Mouse (Mus musculus): ENCODE measurements around the gene Mthfd1l. TPM values are rescaled to one million over a fixed set of nuclear protein-coding genes. Genes with fewer than 3 reads are reported as not detected.

The Mthfd1l gene
- total and polyA plus RNA-seq, 3 experiments: 84.0 to 94.8 (median 90.3) TPM

- H3K4me1 ChIP-seq (ENCODE audit: control insufficient read depth in 1 of 2, insufficient read depth in 2 of 2): no peaks in the 10 kb centered on the region
- peaks cover 0 to 5% of the 10 kb centered on the region in 2 experiments for H3K36me3 ChIP-seq (replicated peaks in 1 of 2; ENCODE audit: control insufficient read depth in 1 of 2, insufficient read depth in 1 of 2, low read length in 1 of 2)
- dilution Hi-C loops (cut with MboI; ENCODE audit: extremely low pct_ligation_motif_present, extremely low pct_unique_long_range_greater_than_20kb, low sequenced_read_pairs): no loop called here
- TF ChIP-seq CTCF (conservative IDR thresholded peaks at IDR 0.05 in 1 of 2, IDR thresholded peaks at IDR 0.05 in 1 of 2; ENCODE audit: low read depth in 2 of 2, low read length in 2 of 2) (peak; percentile 19 to 40; a peak in 3 of 4 replicates), MAFK (IDR thresholded peaks at IDR 0.05; ENCODE audit: insufficient replicate concordance, low read length) (no peak), RAD21 (IDR thresholded peaks at IDR 0.05; ENCODE audit: low read depth, low read length) (peak; percentile 20), RCOR1 (conservative IDR thresholded peaks at IDR 0.05; ENCODE audit: low read depth, low read length) (no peak), ZKSCAN1 (IDR thresholded peaks at IDR 0.05; ENCODE audit: borderline replicate concordance, low read depth, low read length) (no peak), MAZ (IDR thresholded peaks at IDR 0.05; ENCODE audit: low read depth, low read length) (no peak)
- H3K27ac ChIP-seq (ENCODE audit: insufficient read depth, low read depth): no peak overlapping the region
- H3K9ac ChIP-seq (ENCODE audit: insufficient read depth, low read depth): no peak overlapping the region
- no peak overlapping the region for H3K4me3 ChIP-seq (replicated peaks in 1 of 3; ENCODE audit: low read depth in 2 of 3, low read length in 2 of 3, poor library complexity in 1 of 3)
- H3K9me3 ChIP-seq (replicated peaks; ENCODE audit: low read length): no peaks in the 10 kb centered on the region
- in situ Hi-C loops (cut with MboI; ENCODE audit: low pct_ligation_motif_present, low pct_unique_long_range_greater_than_20kb, low sequenced_read_pairs): no loop called here
- no peak overlapping the region for H3K4me2 ChIP-seq (ENCODE audit: insufficient read depth, low read depth, poor library complexity, severe bottlenecking)
- no peak for DNase-seq (ENCODE audit: extremely low read depth)
- H3K79me2 ChIP-seq (replicated peaks; ENCODE audit: control insufficient read depth, extremely low read depth, insufficient read depth, poor library complexity, severe bottlenecking): no peaks in the 10 kb centered on the region
- H3K27me3 ChIP-seq (replicated peaks): no peaks in the 10 kb centered on the region
Observed at GRCm38 (mm10) chr10:3958591-3958990, 14.3 kb upstream of the Mthfd1l start.

GRCm38 (mm10) chr10:3969026-3969425 is 3.9 kb upstream of the Mthfd1l start:
- in situ Hi-C loops (cut with MboI; ENCODE audit: low pct_ligation_motif_present, low pct_unique_long_range_greater_than_20kb, low sequenced_read_pairs) (no loop called here), dilution Hi-C loops (cut with MboI; ENCODE audit: extremely low pct_ligation_motif_present, extremely low pct_unique_long_range_greater_than_20kb, low sequenced_read_pairs) (no loop called here)
- Histone ChIP-seq H3K4me3 (replicated peaks in 1 of 3; ENCODE audit: low read depth in 2 of 3, low read length in 2 of 3, poor library complexity in 1 of 3) (no peak overlapping the region), H3K4me1 (ENCODE audit: control insufficient read depth in 1 of 2, insufficient read depth in 2 of 2) (peaks cover 0 to 14% of the 10 kb centered on the region in 2 experiments; a peak in 2 of 4 replicates), H3K9ac (ENCODE audit: insufficient read depth, low read depth) (no peak overlapping the region), H3K4me2 (ENCODE audit: insufficient read depth, low read depth, poor library complexity, severe bottlenecking) (no peak overlapping the region), H3K36me3 (replicated peaks in 1 of 2; ENCODE audit: control insufficient read depth in 1 of 2, insufficient read depth in 1 of 2, low read length in 1 of 2) (no peaks in the 10 kb centered on the region), H3K79me2 (replicated peaks; ENCODE audit: control insufficient read depth, extremely low read depth, insufficient read depth, poor library complexity, severe bottlenecking) (no peaks in the 10 kb centered on the region), H3K9me3 (replicated peaks; ENCODE audit: low read length) (no peaks in the 10 kb centered on the region), H3K27me3 (replicated peaks) (no peaks in the 10 kb centered on the region), H3K27ac (ENCODE audit: insufficient read depth, low read depth) (no peak overlapping the region)
- no peak for DNase-seq (ENCODE audit: extremely low read depth)
- TF ChIP-seq ZMIZ1 (IDR thresholded peaks at IDR 0.05; ENCODE audit: low read depth, low read length) (no peak), BHLHE40 (IDR thresholded peaks at IDR 0.05; ENCODE audit: low read depth, low read length) (no peak), UBTF (IDR thresholded peaks at IDR 0.05; ENCODE audit: low read depth, low read length) (no peak), ETS1 (conservative IDR thresholded peaks at IDR 0.05; ENCODE audit: low read depth, low read length) (no peak), PAX5 (IDR thresholded peaks at IDR 0.05; ENCODE audit: low read length) (no peak), ELF1 (IDR thresholded peaks at IDR 0.05; ENCODE audit: low read depth, low read length) (no peak), ZKSCAN1 (IDR thresholded peaks at IDR 0.05; ENCODE audit: borderline replicate concordance, low read depth, low read length) (no peak), RCOR1 (conservative IDR thresholded peaks at IDR 0.05; ENCODE audit: low read depth, low read length) (no peak), MYC (IDR thresholded peaks at IDR 0.05; ENCODE audit: low read depth, low read length) (no peak), SIN3A (IDR thresholded peaks at IDR 0.05; ENCODE audit: low read length) (no peak)
